Mouse (Mus musculus): ENCODE data around the gene Sult3a1. TPM values are rescaled to one million over a fixed set of nuclear protein-coding genes. Genes with fewer than 3 reads are reported as not detected.
"Not testable (repeated sequence)": the region's sequence is repeated elsewhere in the genome, so short reads cannot be mapped to it uniquely, and the experiment has no call there.

The Sult3a1 gene
- polyA plus RNA-seq (2012; ENCODE audit: insufficient read depth, insufficient read length, missing spikeins), result not detected in 2 replicates

GRCm38 (mm10) chr10:33857421-33857820 is at the start of gene Sult3a1:
Sult3a1 (plus strand) TSS chr10:33857721.
- no peaks in the 10 kb centered on the region for H3K4me1 ChIP-seq (ENCODE audit: control insufficient read depth, insufficient read depth, low read length)
- TF ChIP-seq POLR2A (IDR thresholded peaks at IDR 0.05; ENCODE audit: borderline replicate concordance, low read depth, low read length) (no peak), CTCF (IDR thresholded peaks at IDR 0.05; ENCODE audit: low read depth, low read length) (no peak)
- no peak within 1 kb of the TSS for H3K4me3 ChIP-seq (ENCODE audit: insufficient read depth, low read length)
- H3K27ac ChIP-seq (ENCODE audit: insufficient read depth, low read depth, low read length), result no peak within 1 kb of the TSS

DNA sequence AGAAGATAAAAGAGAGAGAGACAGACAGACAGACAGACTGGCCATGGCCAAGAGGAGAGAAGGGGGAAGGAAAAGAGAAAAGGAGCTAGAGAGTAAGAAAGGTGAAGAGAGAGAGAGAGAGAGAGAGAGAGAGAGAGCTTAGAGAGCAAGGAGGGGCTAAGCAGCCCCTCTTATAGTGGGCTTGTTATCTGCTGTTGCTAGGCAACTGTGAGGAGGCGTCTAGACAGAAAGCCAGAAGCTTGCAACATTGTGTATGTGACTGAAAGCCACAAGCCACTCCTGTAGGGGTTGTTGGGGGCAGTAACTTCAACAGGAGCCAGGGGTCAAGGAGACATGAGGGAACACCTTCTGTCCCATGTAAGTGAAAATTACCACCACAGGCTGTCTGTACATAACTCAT is 45.7 kb upstream of the Sult3a1 start:
- TF ChIP-seq POLR2A (IDR thresholded peaks at IDR 0.05; ENCODE audit: borderline replicate concordance, low read depth, low read length) (no peak), CTCF (IDR thresholded peaks at IDR 0.05; ENCODE audit: low read depth, low read length) (no peak)
- no peak overlapping the region for H3K4me3 ChIP-seq (ENCODE audit: insufficient read depth, low read length)
- H3K27ac ChIP-seq (ENCODE audit: insufficient read depth, low read depth, low read length), result no peak overlapping the region
- H3K4me1 ChIP-seq (ENCODE audit: control insufficient read depth, insufficient read depth, low read length), result no peaks in the 10 kb centered on the region

- Histone ChIP-seq H3K27ac (ENCODE audit: insufficient read depth, low read depth, low read length) (no peak overlapping the region), H3K4me1 (ENCODE audit: control insufficient read depth, insufficient read depth, low read length) (no peaks in the 10 kb centered on the region), H3K4me3 (ENCODE audit: insufficient read depth, low read length) (no peak overlapping the region)
- no peak for TF ChIP-seq CTCF (IDR thresholded peaks at IDR 0.05; ENCODE audit: low read depth, low read length)
- no peak for TF ChIP-seq POLR2A (IDR thresholded peaks at IDR 0.05; ENCODE audit: borderline replicate concordance, low read depth, low read length)
Measured at GRCm38 (mm10) chr10:33814266-33814665, 43.3 kb upstream of the Sult3a1 start.

GRCm38 (mm10) chr10:33816923-33817322 is 40.6 kb upstream of the Sult3a1 start:
- TF ChIP-seq POLR2A (IDR thresholded peaks at IDR 0.05; ENCODE audit: borderline replicate concordance, low read depth, low read length), result no peak
- no peak for TF ChIP-seq CTCF (IDR thresholded peaks at IDR 0.05; ENCODE audit: low read depth, low read length)
- Histone ChIP-seq H3K27ac (ENCODE audit: insufficient read depth, low read depth, low read length) (no peak overlapping the region), H3K4me1 (ENCODE audit: control insufficient read depth, insufficient read depth, low read length) (no peaks in the 10 kb centered on the region), H3K4me3 (ENCODE audit: insufficient read depth, low read length) (no peak overlapping the region)

DNA sequence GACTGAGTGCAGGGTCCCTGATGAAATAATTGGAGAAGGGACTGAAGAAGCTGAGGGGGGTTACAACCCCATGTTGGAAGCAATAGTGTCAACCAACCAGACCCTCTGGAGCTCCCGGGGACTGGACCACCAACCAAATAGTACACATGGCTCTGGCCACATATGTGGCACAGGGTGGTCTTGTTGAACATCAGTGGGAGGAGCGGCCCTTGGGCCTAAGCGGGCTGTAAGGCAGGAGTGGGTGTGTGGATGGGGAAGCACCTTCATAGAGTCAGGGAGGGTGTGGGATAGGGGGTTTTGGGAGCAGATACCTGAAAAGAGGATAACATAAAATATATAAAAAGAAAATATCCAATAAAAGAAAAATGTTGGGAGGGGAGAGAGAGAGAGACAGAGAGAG is 36.6 kb upstream of the Sult3a1 start:
- TF ChIP-seq POLR2A (IDR thresholded peaks at IDR 0.05; ENCODE audit: borderline replicate concordance, low read depth, low read length) (no peak), CTCF (IDR thresholded peaks at IDR 0.05; ENCODE audit: low read depth, low read length) (no peak)

GRCm38 (mm10) chr10:33865994-33866393 is 8.5 kb downstream of the Sult3a1 start:
- Histone ChIP-seq H3K4me3 (ENCODE audit: insufficient read depth, low read length) (no peak overlapping the region), H3K27ac (ENCODE audit: insufficient read depth, low read depth, low read length) (no peak overlapping the region), H3K4me1 (ENCODE audit: control insufficient read depth, insufficient read depth, low read length) (no peaks in the 10 kb centered on the region)
- TF ChIP-seq POLR2A (IDR thresholded peaks at IDR 0.05; ENCODE audit: borderline replicate concordance, low read depth, low read length) (no peak), CTCF (IDR thresholded peaks at IDR 0.05; ENCODE audit: low read depth, low read length) (no peak)

More for the DNA sequence above, 36.6 kb upstream of the Sult3a1 start:
- H3K4me3 ChIP-seq (ENCODE audit: insufficient read depth, low read length), result no peak overlapping the region
- H3K4me1 ChIP-seq (ENCODE audit: control insufficient read depth, insufficient read depth, low read length), result no peaks in the 10 kb centered on the region
- no peak overlapping the region for H3K27ac ChIP-seq (ENCODE audit: insufficient read depth, low read depth, low read length)

DNA sequence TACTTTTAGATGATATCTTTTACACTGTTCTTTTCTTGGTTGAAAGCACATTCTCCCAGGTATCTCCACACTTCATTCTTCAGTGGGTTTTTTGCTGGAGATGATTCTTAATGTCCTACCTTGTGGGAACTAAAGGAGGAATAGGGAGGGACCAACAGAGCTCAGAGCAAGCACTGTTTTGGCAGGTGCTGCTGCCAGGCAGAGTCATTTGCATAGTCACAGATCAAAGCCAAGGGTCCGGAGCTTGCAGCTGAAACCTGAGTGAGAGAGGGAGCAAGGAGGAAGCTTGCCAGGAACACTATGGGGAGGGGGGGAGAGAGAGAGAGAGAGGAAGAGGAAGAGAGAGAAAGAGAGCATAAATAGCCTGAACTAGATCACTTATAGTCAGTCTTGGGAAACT is 12.9 kb downstream of the Sult3a1 start:
- TF ChIP-seq CTCF (IDR thresholded peaks at IDR 0.05; ENCODE audit: low read depth, low read length) (no peak), POLR2A (IDR thresholded peaks at IDR 0.05; ENCODE audit: borderline replicate concordance, low read depth, low read length) (no peak)
- Histone ChIP-seq H3K27ac (ENCODE audit: insufficient read depth, low read depth, low read length) (no peak overlapping the region), H3K4me3 (ENCODE audit: insufficient read depth, low read length) (no peak overlapping the region), H3K4me1 (ENCODE audit: control insufficient read depth, insufficient read depth, low read length) (no peaks in the 10 kb centered on the region)

DNA sequence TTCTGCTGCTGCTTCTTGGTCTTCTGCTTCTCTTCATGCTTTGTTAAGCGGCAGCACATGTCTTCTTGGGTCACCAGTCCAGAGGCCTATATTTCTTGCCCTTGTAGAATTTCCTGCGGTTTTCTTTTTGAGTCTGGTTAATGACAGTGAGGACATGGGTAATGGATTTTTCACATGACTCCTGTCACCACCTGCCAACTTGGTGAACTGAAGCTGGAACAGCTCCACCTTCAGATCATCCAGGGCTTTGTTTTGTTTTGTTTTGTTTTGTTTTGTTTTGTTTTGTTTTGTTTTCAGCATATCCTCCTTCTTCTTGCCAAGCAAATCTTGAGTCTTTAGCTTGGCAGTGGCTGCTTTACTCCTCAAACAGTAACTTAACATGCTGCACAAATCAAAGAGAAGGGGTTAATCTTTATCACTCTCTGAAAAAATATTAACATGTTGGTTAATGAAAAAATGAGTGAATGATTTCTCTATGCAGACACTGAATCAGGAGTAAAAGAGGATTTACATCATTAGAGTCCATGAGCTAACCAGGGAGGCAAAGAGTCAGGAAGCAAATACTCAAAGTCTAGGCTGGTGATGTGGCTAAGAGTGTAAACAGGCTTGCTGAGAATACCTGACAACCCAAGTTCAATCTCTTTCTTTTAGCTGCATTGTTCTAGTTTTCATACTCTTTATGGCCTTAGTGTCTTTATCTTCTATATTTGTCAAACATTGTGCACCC is 15.3 kb downstream of the Sult3a1 start:
- TF ChIP-seq CTCF (IDR thresholded peaks at IDR 0.05; ENCODE audit: low read depth, low read length) (no peak), POLR2A (IDR thresholded peaks at IDR 0.05; ENCODE audit: borderline replicate concordance, low read depth, low read length) (no peak)
- no peaks in the 10 kb centered on the region for H3K4me1 ChIP-seq (ENCODE audit: control insufficient read depth, insufficient read depth, low read length)
- no peak overlapping the region for H3K27ac ChIP-seq (ENCODE audit: insufficient read depth, low read depth, low read length)
- no peak overlapping the region for H3K4me3 ChIP-seq (ENCODE audit: insufficient read depth, low read length)

- not testable (repeated sequence) for H3K4me1 ChIP-seq (ENCODE audit: control insufficient read depth, insufficient read depth, low read length); H3K27ac ChIP-seq (ENCODE audit: insufficient read depth, low read depth, low read length); H3K4me3 ChIP-seq (ENCODE audit: insufficient read depth, low read length)
Measured at GRCm38 (mm10) chr10:33882411-33882810, 24.9 kb downstream of the Sult3a1 start.

- H3K27ac ChIP-seq (ENCODE audit: insufficient read depth, low read depth, low read length); H3K4me3 ChIP-seq (ENCODE audit: insufficient read depth, low read length); H3K4me1 ChIP-seq (ENCODE audit: control insufficient read depth, insufficient read depth, low read length): not testable (repeated sequence)
Measured at GRCm38 (mm10) chr10:33901520-33901919, 44.0 kb downstream of the Sult3a1 start.

All from bone marrow macrophage, adult 2 months (primary cell).